Mouse (Mus musculus): ENCODE results near the gene Soga1. TPM values are rescaled to one million over a fixed set of nuclear protein-coding genes. Genes with fewer than 3 reads are reported as not detected.
A peak's percentile ranks its signal among the peaks of the same experiment; 100 is the strongest.

Gene Soga1
- 0.57 TPM in 2 replicates for polyA plus RNA-seq (2015; fragmentation: Nextera tagmentation; extraction: Ambion mirVana)

- DNase-seq (ENCODE audit: low spot score): peak; percentile 51
These were observed at the start of gene Soga1 for GRCm38 (mm10) chr2:157078793-157079700. TSS of gene Soga1 (minus strand) at chr2:157079254.

GRCm38 (mm10) chr2:157128072-157128471 is 49.0 kb upstream of the Soga1 start:
- no peak for DNase-seq (ENCODE audit: low spot score)

- no peak for DNase-seq (ENCODE audit: low spot score)
These were observed 48.3 kb upstream of the Soga1 start for GRCm38 (mm10) chr2:157127370-157127769.

- DNase-seq (ENCODE audit: low spot score): no peak
These were observed 46.2 kb upstream of the Soga1 start for GRCm38 (mm10) chr2:157125246-157125645.

- DNase-seq (ENCODE audit: low spot score): peak; percentile 65
These were observed 42.7 kb upstream of the Soga1 start for GRCm38 (mm10) chr2:157121766-157122165.

- DNase-seq (ENCODE audit: low spot score): peak; percentile 63
These were observed 40.0 kb upstream of the Soga1 start for GRCm38 (mm10) chr2:157119075-157119474.

GRCm38 (mm10) chr2:157118556-157118955 is 39.5 kb upstream of the Soga1 start:
- DNase-seq (ENCODE audit: low spot score): no peak

- peak; percentile 60 for DNase-seq (ENCODE audit: low spot score)
These were observed 37.9 kb upstream of the Soga1 start for GRCm38 (mm10) chr2:157116964-157117363.

- DNase-seq (ENCODE audit: low spot score): no peak
These were observed 29.2 kb upstream of the Soga1 start for GRCm38 (mm10) chr2:157108236-157108635.

GRCm38 (mm10) chr2:157104454-157104853 is 25.4 kb upstream of the Soga1 start:
- no peak for DNase-seq (ENCODE audit: low spot score)

- no peak for DNase-seq (ENCODE audit: low spot score)
These were observed 23.2 kb upstream of the Soga1 start for GRCm38 (mm10) chr2:157102256-157102655.

- DNase-seq (ENCODE audit: low spot score): no peak
These were observed 22.6 kb upstream of the Soga1 start for GRCm38 (mm10) chr2:157101650-157102049.

GRCm38 (mm10) chr2:157100319-157100605 is 21.2 kb upstream of the Soga1 start:
- DNase-seq (ENCODE audit: low spot score): no peak

- DNase-seq (ENCODE audit: low spot score): no peak
These were observed 20.7 kb upstream of the Soga1 start for GRCm38 (mm10) chr2:157099532-157100318.

GRCm38 (mm10) chr2:157095005-157095755 is 16.1 kb upstream of the Soga1 start:
- peak; percentile 60 for DNase-seq (ENCODE audit: low spot score)

- DNase-seq (ENCODE audit: low spot score): no peak
These were observed 13.0 kb upstream of the Soga1 start for GRCm38 (mm10) chr2:157092024-157092423.

GRCm38 (mm10) chr2:157087536-157088317 is 8.7 kb upstream of the Soga1 start:
- DNase-seq (ENCODE audit: low spot score): no peak

GRCm38 (mm10) chr2:157086796-157087195 is 7.7 kb upstream of the Soga1 start, which contains the start of gene Tldc2:
TSS of gene Tldc2 (plus strand) at chr2:157087055.
- DNase-seq (ENCODE audit: low spot score): no peak

GRCm38 (mm10) chr2:157084831-157085585 is 6.0 kb upstream of the Soga1 start:
- DNase-seq (ENCODE audit: low spot score): no peak

- no peak for DNase-seq (ENCODE audit: low spot score)
These were observed 2.9 kb upstream of the Soga1 start for GRCm38 (mm10) chr2:157081960-157082359.
